Mouse (Mus musculus): ENCODE measurements around the gene Dgkz.
A peak's percentile ranks its signal among the peaks of the same experiment; 100 is the strongest.

Gene Dgkz

GRCm38 (mm10) chr2:91921181-91921789 is 54.4 kb downstream of the Dgkz start:
- peak in 1 of 2 experiments; percentile 55 for DNase-seq (ENCODE audit: low spot score in 2 of 2)

- DNase-seq (ENCODE audit: low spot score in 2 of 2): no peak
These were observed 55.5 kb downstream of the Dgkz start for GRCm38 (mm10) chr2:91920130-91920529.

GRCm38 (mm10) chr2:91917096-91917495 is 58.6 kb downstream of the Dgkz start:
- DNase-seq (ENCODE audit: low spot score in 2 of 2): no peak

GRCm38 (mm10) chr2:91916346-91916977 is 59.2 kb downstream of the Dgkz start:
- no peak for DNase-seq (ENCODE audit: low spot score in 2 of 2)

DNA sequence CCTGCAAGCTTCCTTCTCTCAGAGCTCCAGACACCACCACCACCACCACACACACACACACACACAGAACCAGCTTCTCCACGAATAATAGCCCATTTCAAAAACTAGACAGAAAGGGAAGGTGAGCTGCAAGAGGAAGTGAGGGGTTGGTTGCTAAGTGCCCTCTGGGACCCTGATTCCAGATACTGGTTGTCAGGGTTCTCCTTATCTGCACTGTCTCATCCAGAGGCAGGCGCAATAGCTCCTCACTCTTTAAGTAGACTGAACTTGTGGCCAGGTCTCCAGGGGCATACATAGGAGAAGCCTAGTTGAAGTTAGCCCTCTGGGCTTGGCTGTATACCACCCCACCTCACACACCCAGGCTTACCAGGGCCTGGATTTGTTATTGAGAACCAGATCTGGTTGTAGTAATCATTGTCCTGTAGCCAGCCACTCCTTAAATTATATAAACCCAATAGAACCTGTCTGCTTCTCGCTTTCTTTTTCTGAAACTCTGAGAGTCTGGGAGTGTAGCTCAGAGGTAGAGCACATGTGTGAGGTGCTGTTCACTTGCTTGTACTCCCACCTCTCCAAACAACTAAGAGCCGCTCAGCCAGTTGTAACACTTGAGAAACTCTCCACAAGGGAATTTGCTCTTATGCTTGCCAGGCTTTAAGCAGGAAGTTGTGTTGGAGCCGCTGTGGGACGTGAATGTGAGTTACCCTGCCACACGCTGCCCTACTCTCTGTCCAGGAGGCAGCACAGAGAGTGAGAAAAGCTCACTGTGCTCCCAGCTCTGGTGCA is 62.1 kb downstream of the Dgkz start:
- DNase-seq (ENCODE audit: low spot score in 2 of 2): no peak

DNA sequence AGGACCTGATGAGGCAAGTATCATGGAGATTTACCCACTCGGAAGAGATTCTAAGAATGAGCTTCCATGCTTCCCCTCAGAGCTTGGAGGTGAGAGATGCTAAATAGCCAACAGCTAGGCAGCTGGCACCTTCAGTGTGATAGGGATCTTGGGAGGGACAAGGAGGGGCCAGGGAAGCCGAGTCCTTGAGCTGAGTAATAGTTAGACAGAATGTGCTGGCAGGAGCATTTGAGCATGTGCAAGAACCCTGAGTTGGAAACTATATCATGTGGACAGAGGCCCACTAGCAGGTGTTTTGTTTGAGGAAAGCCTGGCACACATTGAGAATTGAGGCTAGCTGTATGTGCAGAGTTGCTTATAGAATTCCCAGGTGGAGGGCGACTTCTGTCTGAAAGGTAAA is 63.0 kb downstream of the Dgkz start:
- DNase-seq (ENCODE audit: low spot score in 2 of 2): no peak

- no peak for DNase-seq (ENCODE audit: low spot score in 2 of 2)
These were observed 69.5 kb downstream of the Dgkz start for GRCm38 (mm10) chr2:91906141-91906540.

DNA sequence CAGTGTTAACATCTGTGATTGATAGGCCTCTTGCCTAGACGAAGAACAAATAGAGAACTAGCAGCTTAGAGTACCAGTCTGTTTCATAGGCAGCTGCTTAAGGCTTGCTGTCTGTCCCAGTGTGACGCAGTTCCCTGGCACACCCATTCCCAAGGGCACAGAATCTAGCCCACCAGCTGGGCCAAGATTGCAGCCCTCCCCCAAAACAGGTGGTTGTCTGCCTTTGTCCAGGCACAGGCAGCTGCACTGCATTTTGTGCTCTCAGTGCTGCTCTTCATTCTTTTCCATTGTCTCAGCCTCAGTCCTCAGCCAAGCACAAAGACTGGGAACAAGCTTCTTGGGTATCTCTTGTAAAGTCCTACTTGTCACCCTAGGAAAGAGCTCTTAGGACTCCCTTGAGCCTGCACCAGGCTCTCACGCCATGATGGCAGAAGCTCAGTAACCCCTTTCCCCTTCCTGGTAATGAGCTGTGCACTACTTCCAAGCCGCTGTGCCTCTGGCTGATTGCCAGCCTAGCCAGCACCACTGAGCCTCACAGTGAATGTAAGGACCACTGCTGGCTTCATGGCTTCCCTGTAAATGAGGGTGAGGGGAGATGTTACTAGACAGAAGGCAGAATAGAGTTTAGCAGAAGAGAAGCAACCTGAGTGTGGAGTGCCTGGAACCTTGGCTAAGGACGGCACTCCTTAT is 70.9 kb downstream of the Dgkz start:
- no peak for DNase-seq (ENCODE audit: low spot score in 2 of 2)

GRCm38 (mm10) chr2:91903171-91903925 is 72.3 kb downstream of the Dgkz start:
- DNase-seq (ENCODE audit: low spot score in 2 of 2): no peak

DNA sequence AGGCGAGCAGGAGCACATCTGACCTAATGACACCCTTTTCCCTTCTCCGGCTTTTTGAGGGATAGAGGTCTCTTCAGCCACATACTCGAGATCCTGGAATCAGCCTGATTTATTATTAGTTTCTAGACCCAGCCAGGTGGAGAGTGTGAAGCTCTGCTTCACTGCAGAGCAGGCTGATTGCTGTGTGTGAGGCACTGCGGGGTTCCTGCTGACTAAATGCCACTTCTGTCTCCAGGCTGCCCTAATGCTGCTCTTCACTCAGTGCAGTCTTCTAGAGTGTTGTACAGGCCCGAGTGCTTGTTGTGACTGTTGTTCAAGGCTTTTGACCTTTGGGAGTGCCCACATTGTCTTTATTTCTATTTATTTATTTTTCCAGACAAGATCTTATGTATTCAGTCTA is 73.3 kb downstream of the Dgkz start:
- DNase-seq (ENCODE audit: low spot score in 2 of 2): no peak

DNA sequence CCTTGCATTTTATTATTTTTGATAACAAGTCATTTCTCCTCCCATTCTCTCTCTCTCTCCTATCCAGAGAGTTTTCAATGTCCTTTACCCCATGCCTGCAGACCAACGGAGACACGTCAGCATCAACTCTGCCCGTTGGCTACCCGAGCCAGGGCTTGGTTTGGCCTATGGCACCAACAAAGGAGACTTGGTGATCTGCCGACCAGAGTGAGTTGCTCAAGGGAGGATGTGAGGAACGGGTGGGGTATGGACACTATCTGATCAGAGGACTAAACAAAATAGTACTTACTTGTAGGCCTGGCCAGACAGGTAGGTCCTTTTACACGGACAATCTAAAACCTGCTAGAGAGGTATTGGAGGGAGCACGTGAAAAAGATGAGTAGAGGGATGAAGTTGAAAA is 75.2 kb downstream of the Dgkz start:
- DNase-seq (ENCODE audit: low spot score in 2 of 2): no peak

DNA sequence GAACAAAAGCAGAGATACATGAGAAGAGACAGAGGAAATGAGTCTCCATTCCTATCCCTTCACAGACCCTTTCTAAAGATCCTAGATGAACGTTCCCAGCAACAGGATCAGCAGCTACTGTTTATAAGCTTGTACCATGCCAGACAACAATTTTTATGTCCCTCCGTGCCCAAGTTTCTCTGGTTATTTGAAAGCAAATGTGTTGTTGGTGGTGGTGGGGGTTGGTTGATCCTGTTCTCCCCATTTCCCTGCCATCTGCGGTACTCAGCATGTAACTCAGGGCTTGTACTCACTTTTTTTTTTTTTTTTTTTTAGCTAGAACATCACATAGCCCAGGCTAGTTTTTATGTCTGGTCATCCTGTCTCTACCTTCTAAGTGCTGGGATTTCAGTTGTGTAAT is 76.5 kb downstream of the Dgkz start:
- DNase-seq (ENCODE audit: low spot score in 2 of 2): no peak

- DNase-seq (ENCODE audit: low spot score in 2 of 2): no peak
These were observed 77.7 kb downstream of the Dgkz start for GRCm38 (mm10) chr2:91897968-91898367.

GRCm38 (mm10) chr2:91895401-91895800 is 80.3 kb downstream of the Dgkz start:
- no peak for DNase-seq (ENCODE audit: low spot score in 2 of 2)

DNA sequence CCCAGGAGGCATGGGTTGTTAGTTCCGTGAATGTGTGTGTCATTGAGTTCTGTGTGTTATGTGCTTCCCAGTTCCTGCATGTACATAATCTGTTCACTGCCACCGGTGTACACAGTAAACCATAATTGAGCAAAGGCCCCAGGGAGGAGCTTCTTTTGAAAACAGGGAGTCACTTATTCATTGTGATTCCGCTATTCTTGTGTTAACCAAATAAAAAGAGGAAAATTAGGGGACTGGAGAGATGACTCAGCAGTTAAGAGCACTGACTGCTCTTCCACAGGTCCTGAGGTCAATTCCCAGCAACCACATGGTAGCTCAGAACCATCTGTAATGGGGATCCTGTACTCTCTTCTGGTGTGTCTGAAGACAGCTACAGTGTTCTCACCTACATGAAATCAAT is 80.9 kb downstream of the Dgkz start:
- DNase-seq (ENCODE audit: low spot score in 2 of 2): no peak

DNA sequence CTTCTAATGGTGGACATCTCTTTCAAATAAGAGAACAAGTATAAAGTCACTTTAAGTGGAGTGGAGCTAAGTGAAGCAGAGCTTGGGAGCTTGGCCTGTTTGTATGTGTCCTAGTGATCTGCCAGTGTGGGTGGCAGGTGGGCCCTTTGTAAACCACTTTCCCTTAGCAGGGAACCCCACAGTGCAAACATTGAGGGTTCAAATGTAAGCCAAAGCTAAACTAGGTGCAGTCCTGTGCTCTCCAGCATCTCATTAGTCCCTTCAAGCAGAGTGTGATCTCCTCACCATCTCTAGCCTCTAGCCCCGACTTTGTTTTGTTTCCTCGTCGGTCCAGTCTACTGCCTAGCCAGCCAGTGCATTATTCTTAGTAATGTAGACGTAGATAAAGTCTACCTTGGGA is 91.0 kb downstream of the Dgkz start:
- DNase-seq (ENCODE audit: low spot score in 2 of 2): no peak

DNA sequence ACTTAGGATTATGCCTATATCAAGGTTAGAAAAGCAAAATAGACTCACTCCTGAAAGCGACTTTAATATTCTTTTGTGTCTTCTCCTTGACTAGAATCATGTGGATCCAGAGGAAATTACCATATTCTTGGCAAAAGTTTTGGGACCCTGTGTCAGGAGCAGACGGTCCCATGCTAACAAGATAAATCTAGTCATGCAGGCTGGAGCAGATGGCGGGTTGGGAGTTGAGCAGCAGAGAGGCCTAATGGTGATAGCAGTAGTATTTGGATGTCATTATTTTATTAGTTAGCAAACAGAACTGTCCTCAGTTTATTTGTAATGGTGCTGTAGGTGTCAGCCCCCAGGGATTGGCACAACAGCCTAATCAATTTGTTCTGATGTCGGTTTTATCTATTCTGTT is 91.7 kb downstream of the Dgkz start:
- DNase-seq (ENCODE audit: low spot score in 2 of 2): no peak

Data from heart, adult 9 months (tissue).